Mouse (Mus musculus): ENCODE data around the gene Pnmt. TPM values are rescaled to one million over a fixed set of nuclear protein-coding genes. Genes with fewer than 3 reads are reported as not detected.

The Pnmt gene
- polyA plus RNA-seq, 1 experiment from 2014 or later = 0.86 TPM

- Histone ChIP-seq H3K27me3 (ENCODE audit: control insufficient read depth, insufficient read depth, low read length) (peaks cover 53% of the 10 kb centered on the region), H3K36me3 (ENCODE audit: control insufficient read depth, insufficient read depth, low read length) (no peaks in the 10 kb centered on the region), H3K27ac (replicated peaks in 1 of 2; ENCODE audit: control insufficient read depth in 1 of 2, insufficient read depth in 1 of 2, low read depth in 2 of 2, low read length in 2 of 2) (no peak overlapping the region), H3K9me3 (ENCODE audit: control insufficient read depth, low read length) (no peaks in the 10 kb centered on the region), H3K4me3 (ENCODE audit: control insufficient read depth in 1 of 2, insufficient read depth in 1 of 2, low read depth in 1 of 2, low read length in 2 of 2) (peak overlapping the region; percentile 44 to 47), H3K9ac (ENCODE audit: low read length) (peak overlapping the region; percentile 72), H3K4me2 (ENCODE audit: low read length) (peak overlapping the region; percentile 84), H3K4me1 (ENCODE audit: control insufficient read depth in 2 of 2, insufficient read depth in 2 of 2, low read length in 2 of 2) (peaks cover 14 to 30% of the 10 kb centered on the region in 2 experiments; a peak in 3 of 4 replicates)
- WGBS = 3% methylated on average over 29 of the region's 29 CpGs
- peak; percentile 19; the same call in 1 of the 2 replicates for ATAC-seq (ENCODE audit: insufficient number of reproducible peaks, insufficient read depth, low FRiP score, low read depth)
Measured at GRCm38 (mm10) chr11:98342000-98342945, 44.0 kb upstream of the Pnmt start.

- no peaks in the 10 kb centered on the region for H3K36me3 ChIP-seq (ENCODE audit: control insufficient read depth, insufficient read depth, low read length)
- H3K9me3 ChIP-seq (ENCODE audit: control insufficient read depth, low read length) = no peaks in the 10 kb centered on the region
- peak overlapping the region; percentile 58 for H3K4me2 ChIP-seq (ENCODE audit: low read length)
- peak overlapping the region; percentile 6; the same call in 1 of the 2 replicates for H3K9ac ChIP-seq (ENCODE audit: low read length)
- WGBS = 1% methylated on average over 14 of the region's 14 CpGs
- H3K4me1 ChIP-seq (ENCODE audit: control insufficient read depth in 2 of 2, insufficient read depth in 2 of 2, low read length in 2 of 2) = peaks cover 24 to 33% of the 10 kb centered on the region in 2 experiments
- H3K27me3 ChIP-seq (ENCODE audit: control insufficient read depth, insufficient read depth, low read length) = peaks cover 46% of the 10 kb centered on the region
- peak overlapping the region; percentile 21 to 27; a peak in 3 of 4 replicates for H3K4me3 ChIP-seq (ENCODE audit: control insufficient read depth in 1 of 2, insufficient read depth in 1 of 2, low read depth in 1 of 2, low read length in 2 of 2)
- H3K27ac ChIP-seq (replicated peaks in 1 of 2; ENCODE audit: control insufficient read depth in 1 of 2, insufficient read depth in 1 of 2, low read depth in 2 of 2, low read length in 2 of 2) = no peak overlapping the region
- no peak for ATAC-seq (ENCODE audit: insufficient number of reproducible peaks, insufficient read depth, low FRiP score, low read depth)
Measured at GRCm38 (mm10) chr11:98345253-98345652, 41.0 kb upstream of the Pnmt start.

DNA sequence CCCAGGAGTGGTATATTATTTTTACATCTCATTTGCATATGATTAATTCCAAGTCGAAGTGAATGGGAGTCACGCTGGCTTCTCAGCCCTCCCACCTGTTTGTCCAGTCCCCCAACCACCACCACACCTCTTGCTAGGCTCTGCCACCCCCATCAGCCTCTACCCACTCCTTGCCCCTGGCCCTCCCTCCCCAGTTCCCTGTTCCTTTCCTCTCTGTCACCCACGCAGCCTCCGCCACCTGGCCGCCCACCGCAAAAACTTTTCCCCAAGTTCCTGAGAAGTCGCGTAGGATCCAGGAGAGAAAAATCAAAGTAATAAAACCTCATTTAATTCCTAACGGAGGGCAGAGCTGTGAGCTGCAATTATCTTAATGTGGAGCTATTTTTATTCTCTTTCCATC, 40.1 kb upstream of the Pnmt start:
- H3K4me1 ChIP-seq (ENCODE audit: control insufficient read depth in 2 of 2, insufficient read depth in 2 of 2, low read length in 2 of 2) = peaks cover 24 to 37% of the 10 kb centered on the region in 2 experiments
- no peak overlapping the region for H3K27ac ChIP-seq (replicated peaks in 1 of 2; ENCODE audit: control insufficient read depth in 1 of 2, insufficient read depth in 1 of 2, low read depth in 2 of 2, low read length in 2 of 2)
- no peak overlapping the region for H3K4me3 ChIP-seq (ENCODE audit: control insufficient read depth in 1 of 2, insufficient read depth in 1 of 2, low read depth in 1 of 2, low read length in 2 of 2)
- H3K36me3 ChIP-seq (ENCODE audit: control insufficient read depth, insufficient read depth, low read length) = no peaks in the 10 kb centered on the region
- no peak for ATAC-seq (ENCODE audit: insufficient number of reproducible peaks, insufficient read depth, low FRiP score, low read depth)
- no peaks in the 10 kb centered on the region for H3K9me3 ChIP-seq (ENCODE audit: control insufficient read depth, low read length)
- peaks cover 47% of the 10 kb centered on the region for H3K27me3 ChIP-seq (ENCODE audit: control insufficient read depth, insufficient read depth, low read length)
- no peak overlapping the region; the same call in 1 of the 2 replicates for H3K9ac ChIP-seq (ENCODE audit: low read length)
- 23% methylated on average over 9 of the region's 9 CpGs for WGBS
- peak overlapping the region; percentile 13; the same call in 1 of the 2 replicates for H3K4me2 ChIP-seq (ENCODE audit: low read length)

DNA sequence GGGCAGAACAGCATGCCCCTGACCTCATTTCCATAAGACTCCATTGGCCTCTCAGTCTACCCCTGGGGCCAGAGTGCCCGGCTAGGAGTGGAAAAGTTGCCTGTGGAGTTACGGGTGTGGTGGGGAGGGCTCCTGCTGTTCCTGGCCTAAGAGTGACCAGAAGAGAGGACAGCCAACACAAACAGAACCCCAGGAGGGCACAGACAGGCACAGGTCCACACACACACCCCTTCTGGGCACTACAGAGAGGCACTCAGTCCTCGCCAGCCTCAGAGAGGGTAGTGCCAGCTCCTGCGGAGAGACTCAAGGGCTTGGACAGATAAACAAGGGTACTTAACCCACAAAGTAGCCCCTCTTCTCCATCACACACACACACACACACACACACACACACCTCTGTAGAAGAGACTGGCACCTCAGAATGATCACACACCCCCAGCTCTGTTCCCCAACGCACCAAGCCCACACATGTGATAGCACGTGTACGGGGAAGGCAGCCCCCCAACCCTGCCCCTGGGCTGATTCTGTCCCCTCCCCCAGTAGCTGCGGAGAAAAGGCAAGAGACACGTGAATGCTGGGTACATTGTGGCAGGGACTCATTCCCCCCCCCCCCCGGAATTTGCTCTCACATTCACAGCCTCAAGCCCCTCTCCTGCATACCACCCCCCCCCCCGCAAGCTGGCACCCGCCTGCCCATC, 38.7 kb upstream of the Pnmt start:
- no peak for ATAC-seq (ENCODE audit: insufficient number of reproducible peaks, insufficient read depth, low FRiP score, low read depth)
- Histone ChIP-seq H3K4me1 (ENCODE audit: control insufficient read depth in 2 of 2, insufficient read depth in 2 of 2, low read length in 2 of 2) (peaks cover 21 to 29% of the 10 kb centered on the region in 2 experiments), H3K9me3 (ENCODE audit: control insufficient read depth, low read length) (no peaks in the 10 kb centered on the region), H3K4me2 (ENCODE audit: low read length) (peak overlapping the region; percentile 94), H3K27me3 (ENCODE audit: control insufficient read depth, insufficient read depth, low read length) (peaks cover 52% of the 10 kb centered on the region), H3K36me3 (ENCODE audit: control insufficient read depth, insufficient read depth, low read length) (no peaks in the 10 kb centered on the region), H3K9ac (ENCODE audit: low read length) (peak overlapping the region; percentile 78; the same call in 1 of the 2 replicates), H3K27ac (replicated peaks in 1 of 2; ENCODE audit: control insufficient read depth in 1 of 2, insufficient read depth in 1 of 2, low read depth in 2 of 2, low read length in 2 of 2) (no peak overlapping the region), H3K4me3 (ENCODE audit: control insufficient read depth in 1 of 2, insufficient read depth in 1 of 2, low read depth in 1 of 2, low read length in 2 of 2) (peak overlapping the region; percentile 59 to 72; a peak in 3 of 4 replicates)
- 9% methylated on average over 8 of the region's 12 CpGs for WGBS

DNA sequence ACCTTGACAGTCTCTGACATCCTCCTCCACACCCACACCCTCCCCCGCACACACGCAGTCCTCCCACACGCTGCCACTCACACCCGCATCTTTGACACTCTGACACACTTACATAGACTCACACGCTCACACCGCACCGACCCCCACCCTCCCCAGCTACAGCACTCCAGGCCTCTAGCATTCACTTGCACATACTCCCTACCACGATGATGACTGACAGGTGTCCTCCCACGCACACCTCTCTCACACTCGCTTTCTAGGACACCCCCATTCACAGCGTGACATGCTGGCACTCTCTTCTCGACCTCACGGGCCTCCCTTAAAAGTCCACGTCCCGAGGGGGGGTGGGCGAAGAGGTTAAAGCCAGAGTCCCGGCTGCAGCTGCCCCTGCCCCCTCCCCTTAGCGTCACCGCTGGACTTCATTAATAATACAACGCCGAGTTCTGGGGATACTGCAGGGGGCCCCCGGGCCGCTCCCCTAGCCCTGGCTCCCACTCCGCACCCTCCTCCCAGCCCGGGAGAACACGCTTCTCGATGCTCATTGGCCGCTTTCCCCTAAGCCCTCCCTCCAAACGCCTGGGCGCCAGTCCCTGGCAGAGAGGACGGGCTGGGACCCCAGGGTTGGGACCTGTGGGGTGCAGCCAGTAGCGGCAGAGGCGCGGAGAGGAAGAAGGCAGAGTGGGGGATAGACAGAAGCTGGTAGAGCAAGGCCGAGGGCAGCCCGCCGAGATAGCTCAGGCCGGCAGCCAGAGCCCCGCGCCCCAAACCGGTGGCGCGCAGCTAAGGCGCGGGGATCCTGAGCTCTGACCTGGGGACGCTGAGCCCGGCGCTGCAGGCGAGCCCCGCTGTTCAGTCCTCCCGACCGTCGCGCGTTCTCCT, 37.9 kb upstream of the Pnmt start, which contains the start of gene Ppp1r1b:
Ppp1r1b (plus strand) TSS at position 322 of the 879 bp plus-strand sequence.
- Histone ChIP-seq H3K4me1 (ENCODE audit: control insufficient read depth in 2 of 2, insufficient read depth in 2 of 2, low read length in 2 of 2) (peaks cover 17 to 26% of the 10 kb centered on the region in 2 experiments), H3K9ac (ENCODE audit: low read length) (peak within 1 kb of the TSS; percentile 78), H3K4me2 (ENCODE audit: low read length) (peak within 1 kb of the TSS; percentile 94), H3K27me3 (ENCODE audit: control insufficient read depth, insufficient read depth, low read length) (peaks cover 56% of the 10 kb centered on the region), H3K4me3 (ENCODE audit: control insufficient read depth in 1 of 2, insufficient read depth in 1 of 2, low read depth in 1 of 2, low read length in 2 of 2) (peak within 1 kb of the TSS; percentile 59 to 72), H3K9me3 (ENCODE audit: control insufficient read depth, low read length) (no peaks in the 10 kb centered on the region), H3K36me3 (ENCODE audit: control insufficient read depth, insufficient read depth, low read length) (no peaks in the 10 kb centered on the region), H3K27ac (replicated peaks in 1 of 2; ENCODE audit: control insufficient read depth in 1 of 2, insufficient read depth in 1 of 2, low read depth in 2 of 2, low read length in 2 of 2) (no peak within 1 kb of the TSS)
- ATAC-seq (ENCODE audit: insufficient number of reproducible peaks, insufficient read depth, low FRiP score, low read depth) = peak; percentile 38; the same call in 1 of the 2 replicates
- under 1% methylated on average over 54 of the region's 55 CpGs for WGBS

DNA sequence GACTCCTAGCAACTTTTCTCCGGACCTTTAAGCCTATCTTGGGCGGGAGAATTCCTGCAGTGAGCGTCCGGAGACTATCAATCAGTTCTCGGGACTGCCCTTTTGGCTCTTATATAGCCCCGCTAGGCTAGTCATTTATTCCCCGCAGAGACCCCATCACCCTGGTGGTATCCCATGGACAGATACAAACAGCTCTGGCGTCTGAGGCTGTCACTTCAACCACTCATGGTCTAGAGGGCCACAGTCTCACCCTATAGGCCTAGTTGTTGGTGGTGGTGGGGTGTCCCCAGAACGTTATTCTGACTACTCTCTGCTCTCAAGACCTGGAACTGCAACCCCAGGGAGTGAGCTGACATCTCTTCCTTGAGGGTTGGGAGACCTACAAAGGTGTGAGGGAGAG, 36.9 kb upstream of the Pnmt start:
- Histone ChIP-seq H3K4me1 (ENCODE audit: control insufficient read depth in 2 of 2, insufficient read depth in 2 of 2, low read length in 2 of 2) (peaks cover 17 to 26% of the 10 kb centered on the region in 2 experiments), H3K27me3 (ENCODE audit: control insufficient read depth, insufficient read depth, low read length) (peaks cover 56% of the 10 kb centered on the region), H3K4me3 (ENCODE audit: control insufficient read depth in 1 of 2, insufficient read depth in 1 of 2, low read depth in 1 of 2, low read length in 2 of 2) (peak overlapping the region; percentile 59 to 72), H3K9ac (ENCODE audit: low read length) (peak overlapping the region; percentile 78), H3K27ac (replicated peaks in 1 of 2; ENCODE audit: control insufficient read depth in 1 of 2, insufficient read depth in 1 of 2, low read depth in 2 of 2, low read length in 2 of 2) (no peak overlapping the region), H3K36me3 (ENCODE audit: control insufficient read depth, insufficient read depth, low read length) (no peaks in the 10 kb centered on the region), H3K9me3 (ENCODE audit: control insufficient read depth, low read length) (no peaks in the 10 kb centered on the region), H3K4me2 (ENCODE audit: low read length) (peak overlapping the region; percentile 94)
- ATAC-seq (ENCODE audit: insufficient number of reproducible peaks, insufficient read depth, low FRiP score, low read depth) = no peak
- WGBS = 10% methylated on average over 9 of the region's 9 CpGs
